Mouse (Mus musculus) MEL (cell line): ENCODE results near the gene Med13l.

ENCODE experiments used
- GATA1 ChIP-seq: IDR thresholded peaks from 2 replicates; pipeline ENCODE4 v1.6.1; 2011; ENCODE audit warnings: low read depth, low read length, improper control_type of control experiment
- ZMIZ1 ChIP-seq: IDR thresholded peaks from 2 replicates; pipeline ENCODE4 v1.6.1; 2012; ENCODE audit warnings: low read depth, mild to moderate bottlenecking, inconsistent platforms, low read length, improper control_type of control experiment, moderate library complexity

DNA sequence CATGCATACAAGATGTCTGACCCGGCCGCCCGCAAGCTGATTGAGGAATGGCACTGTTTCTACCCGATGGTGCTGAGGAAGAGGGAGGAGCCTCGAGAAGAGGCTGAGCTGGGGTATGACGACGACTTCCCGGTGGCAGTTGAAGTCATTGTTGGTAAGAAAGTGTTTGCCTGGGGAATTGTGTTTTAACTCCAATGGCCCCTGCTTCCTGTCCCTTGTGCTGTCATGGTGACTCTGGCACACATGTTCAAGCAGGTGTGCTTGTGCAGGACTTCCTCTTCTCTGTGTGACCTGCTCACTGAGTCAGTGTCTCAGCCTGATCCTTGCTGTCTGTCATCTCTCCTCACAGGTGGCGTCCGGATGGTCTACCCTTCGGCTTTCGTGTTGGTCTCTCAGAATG is 160.9 kb downstream of the Med13l start:
- TF ChIP-seq GATA1, result no peak
- no peak for TF ChIP-seq ZMIZ1
